Mouse (Mus musculus): ENCODE data around the gene Rdx. TPM values are rescaled to one million over a fixed set of nuclear protein-coding genes. Genes with fewer than 3 reads are reported as not detected.

Gene Rdx
- total and polyA plus RNA-seq, 3 experiments = 103 to 152 (median 109) TPM

DNA sequence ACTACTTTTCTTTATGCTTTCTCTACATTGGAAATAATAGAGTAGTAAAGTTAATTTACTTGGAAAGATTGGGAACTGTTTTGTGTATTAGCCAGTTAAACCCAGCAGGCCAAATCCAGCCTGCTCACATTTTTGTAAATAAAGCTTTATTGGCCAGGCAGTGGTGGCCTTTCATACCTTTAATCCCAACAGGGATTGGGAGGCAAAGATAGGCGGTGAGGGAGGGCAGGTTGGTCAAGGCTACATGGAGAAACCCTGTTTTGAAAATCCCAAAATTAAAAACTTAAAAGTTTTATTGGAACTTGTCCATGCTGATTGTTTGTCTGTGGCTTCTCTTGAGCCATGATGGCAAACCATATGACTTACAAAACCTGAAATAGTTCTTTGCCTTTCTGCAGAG is 5.2 kb downstream of the Rdx start:
- TF ChIP-seq GATA1 (IDR thresholded peaks at IDR 0.05; ENCODE audit: low read depth, low read length) = no peak
- no peak for TF ChIP-seq GABPA (IDR thresholded peaks at IDR 0.05; ENCODE audit: low read depth, low read length)
- TF ChIP-seq EP300 (IDR thresholded peaks at IDR 0.05; ENCODE audit: low read depth in 1 of 2, low read length in 2 of 2) = no peak
- TF ChIP-seq ZNF384 (IDR thresholded peaks at IDR 0.05; ENCODE audit: low read depth, low read length) = no peak
- no peak for TF ChIP-seq UBTF (IDR thresholded peaks at IDR 0.05; ENCODE audit: borderline replicate concordance, insufficient read depth, low read depth, low read length)
- no peak for TF ChIP-seq MAZ (IDR thresholded peaks at IDR 0.05; ENCODE audit: low read depth, low read length)
- no peak for TF ChIP-seq CHD2 (IDR thresholded peaks at IDR 0.05; ENCODE audit: low read length)
- TF ChIP-seq JUND (IDR thresholded peaks at IDR 0.05; ENCODE audit: low read depth, low read length) = no peak
- TF ChIP-seq TCF12 (IDR thresholded peaks at IDR 0.05; ENCODE audit: low read depth, low read length) = no peak
- no peak for TF ChIP-seq ZMIZ1 (IDR thresholded peaks at IDR 0.05; ENCODE audit: low read depth, low read length)
- no peak for TF ChIP-seq POLR2AphosphoS2 (IDR thresholded peaks at IDR 0.05; ENCODE audit: low read length)
- DNase-seq (ENCODE audit: low read depth, low spot score) = no peak
- peaks cover 67% of the 10 kb centered on the region for H3K79me2 ChIP-seq (ENCODE audit: control insufficient read depth, insufficient read depth, low read length, poor library complexity)
- no peak overlapping the region for H3K9ac ChIP-seq (ENCODE audit: control insufficient read depth, low read depth, low read length, poor library complexity, severe bottlenecking)
- H3K27me3 ChIP-seq (ENCODE audit: control insufficient read depth in 1 of 2, insufficient read depth in 2 of 2, low read length in 2 of 2) = no peaks in the 10 kb centered on the region
- H3K36me3 ChIP-seq (ENCODE audit: control insufficient read depth in 1 of 2, insufficient read depth in 2 of 2, low read length in 2 of 2) = peaks cover 13 to 42% of the 10 kb centered on the region in 2 experiments
- no peaks in the 10 kb centered on the region for H3K9me3 ChIP-seq (replicated peaks; ENCODE audit: insufficient read depth, low read length)
- H3K4me3 ChIP-seq (ENCODE audit: control insufficient read depth in 1 of 2, insufficient read depth in 1 of 2, low read depth in 2 of 2, low read length in 2 of 2) = no peak overlapping the region
- H3K4me1 ChIP-seq (ENCODE audit: control insufficient read depth in 1 of 2, insufficient read depth in 2 of 2, low read length in 2 of 2) = peaks cover 17 to 39% of the 10 kb centered on the region in 2 experiments
- H3K27ac ChIP-seq (ENCODE audit: control insufficient read depth, low read depth, low read length) = no peak overlapping the region

DNA sequence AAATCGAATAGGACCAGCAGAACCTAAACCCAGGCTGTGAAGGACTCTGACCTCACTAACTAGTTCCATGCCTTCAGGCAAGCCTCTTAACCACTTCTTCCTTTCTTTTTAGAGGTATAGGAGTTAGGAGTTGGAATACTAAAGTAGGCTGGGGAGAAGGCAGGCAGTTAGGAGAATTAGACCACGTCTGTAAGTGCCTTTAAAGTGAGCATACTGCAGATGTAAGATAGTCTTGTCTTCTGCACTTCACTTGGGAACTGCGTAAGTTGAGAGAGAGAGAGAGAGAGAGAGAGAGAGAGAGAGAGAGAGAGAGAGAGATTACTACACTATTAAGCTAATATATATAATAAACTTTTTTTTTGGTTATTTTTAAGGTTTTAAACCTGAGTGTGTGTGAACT is 8.3 kb downstream of the Rdx start:
- Histone ChIP-seq H3K27me3 (ENCODE audit: control insufficient read depth in 1 of 2, insufficient read depth in 2 of 2, low read length in 2 of 2) (no peaks in the 10 kb centered on the region), H3K36me3 (ENCODE audit: control insufficient read depth in 1 of 2, insufficient read depth in 2 of 2, low read length in 2 of 2) (peaks cover 15 to 54% of the 10 kb centered on the region in 2 experiments), H3K27ac (ENCODE audit: control insufficient read depth, low read depth, low read length) (no peak overlapping the region; the same call in 1 of the 2 replicates), H3K4me3 (ENCODE audit: control insufficient read depth in 1 of 2, insufficient read depth in 1 of 2, low read depth in 2 of 2, low read length in 2 of 2) (no peak overlapping the region), H3K9me3 (replicated peaks; ENCODE audit: insufficient read depth, low read length) (no peaks in the 10 kb centered on the region), H3K9ac (ENCODE audit: control insufficient read depth, low read depth, low read length, poor library complexity, severe bottlenecking) (peak overlapping the region; percentile 11; the same call in 1 of the 2 replicates), H3K79me2 (ENCODE audit: control insufficient read depth, insufficient read depth, low read length, poor library complexity) (peaks cover 62% of the 10 kb centered on the region), H3K4me1 (ENCODE audit: control insufficient read depth in 1 of 2, insufficient read depth in 2 of 2, low read length in 2 of 2) (peaks cover 21 to 46% of the 10 kb centered on the region in 2 experiments)
- TF ChIP-seq MAX (IDR thresholded peaks at IDR 0.05; ENCODE audit: low read length) = no peak
- TF ChIP-seq MAFK (IDR thresholded peaks at IDR 0.05; ENCODE audit: borderline replicate concordance, low read depth, low read length) = no peak
- peak; percentile 79 for TF ChIP-seq JUND (IDR thresholded peaks at IDR 0.05; ENCODE audit: low read depth, low read length)
- no peak for TF ChIP-seq ZNF384 (IDR thresholded peaks at IDR 0.05; ENCODE audit: low read depth, low read length)
- peak; percentile 21 for DNase-seq (ENCODE audit: low read depth, low spot score)

- Histone ChIP-seq H3K9ac (ENCODE audit: control insufficient read depth, low read depth, low read length, poor library complexity, severe bottlenecking) (no peak overlapping the region), H3K36me3 (ENCODE audit: control insufficient read depth in 1 of 2, insufficient read depth in 2 of 2, low read length in 2 of 2) (peaks cover 27 to 28% of the 10 kb centered on the region in 2 experiments), H3K27me3 (ENCODE audit: control insufficient read depth in 1 of 2, insufficient read depth in 2 of 2, low read length in 2 of 2) (no peaks in the 10 kb centered on the region), H3K79me2 (ENCODE audit: control insufficient read depth, insufficient read depth, low read length, poor library complexity) (peaks cover 44% of the 10 kb centered on the region), H3K4me3 (ENCODE audit: control insufficient read depth in 1 of 2, insufficient read depth in 1 of 2, low read depth in 2 of 2, low read length in 2 of 2) (no peak overlapping the region), H3K9me3 (replicated peaks; ENCODE audit: insufficient read depth, low read length) (no peaks in the 10 kb centered on the region), H3K27ac (ENCODE audit: control insufficient read depth, low read depth, low read length) (no peak overlapping the region), H3K4me1 (ENCODE audit: control insufficient read depth in 1 of 2, insufficient read depth in 2 of 2, low read length in 2 of 2) (peaks cover 14 to 18% of the 10 kb centered on the region in 2 experiments)
- TF ChIP-seq ZNF384 (IDR thresholded peaks at IDR 0.05; ENCODE audit: low read depth, low read length) (no peak), POLR2A (IDR thresholded peaks at IDR 0.05; ENCODE audit: control insufficient read depth in 1 of 2, insufficient read depth in 1 of 2, low read depth in 1 of 2, low read length in 2 of 2, poor library complexity in 1 of 2) (peak in 1 of 2 experiments; percentile 13; a peak in 1 of 4 replicates), TCF12 (IDR thresholded peaks at IDR 0.05; ENCODE audit: low read depth, low read length) (no peak)
- no peak for DNase-seq (ENCODE audit: low read depth, low spot score)
These were observed 12.8 kb downstream of the Rdx start for GRCm38 (mm10) chr9:52059788-52060187.

Measured in MEL (cell line).